Mouse (Mus musculus): ENCODE results near the gene Bzw2. TPM values are rescaled to one million over a fixed set of nuclear protein-coding genes. Genes with fewer than 3 reads are reported as not detected.

Gene Bzw2
- polyA plus RNA-seq, 1 experiment from 2014 or later: 225 TPM

DNA sequence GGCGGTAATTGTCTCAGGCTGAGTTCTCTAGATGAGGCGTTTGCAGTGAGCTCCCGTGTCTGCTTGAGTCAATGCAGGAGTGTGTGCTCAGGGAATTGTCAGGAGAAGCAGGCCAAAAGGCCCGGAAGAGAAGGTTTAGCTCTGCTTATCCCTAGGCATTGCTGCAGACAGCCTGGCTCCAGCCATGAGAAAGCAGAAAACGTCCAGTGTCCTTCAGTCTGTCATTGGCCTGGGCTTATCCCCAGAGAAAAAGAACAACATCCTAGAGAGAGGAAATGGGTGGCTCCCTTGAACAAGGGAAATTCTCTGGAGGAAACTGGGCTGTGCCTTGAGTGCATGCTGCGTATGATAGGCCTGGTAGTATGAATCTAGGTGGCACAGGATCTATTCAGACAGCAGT, 24.7 kb upstream of the Bzw2 start:
- WGBS: 46% methylated on average over 6 of the region's 6 CpGs

DNA sequence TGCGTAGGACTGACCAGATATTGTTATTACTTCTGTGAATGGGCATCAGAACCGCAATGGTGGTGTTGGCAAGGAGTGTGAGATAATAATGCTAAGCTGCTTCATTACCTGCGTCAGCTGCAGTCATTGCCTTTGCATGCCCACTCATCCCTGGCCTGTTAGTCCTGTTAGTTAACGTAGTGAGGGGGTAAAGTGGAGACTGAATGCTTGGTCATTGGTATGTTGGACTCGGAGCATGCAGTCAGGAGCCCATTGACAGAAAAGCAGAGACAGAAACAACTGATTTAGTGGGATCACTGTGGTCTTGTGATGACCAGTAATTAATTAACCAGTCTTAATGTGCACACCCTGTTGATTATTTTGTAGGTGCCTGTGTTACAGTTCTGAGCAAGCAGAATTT, 19.3 kb upstream of the Bzw2 start:
- 92% methylated on average over 5 of the region's 5 CpGs for WGBS
- no peak overlapping the region for H3K27ac ChIP-seq (replicated peaks in 1 of 2; ENCODE audit: control insufficient read depth in 1 of 2, insufficient read depth in 1 of 2, low read depth in 2 of 2, low read length in 2 of 2)
- H3K4me2 ChIP-seq (ENCODE audit: low read length): no peak overlapping the region
- no peaks in the 10 kb centered on the region for H3K9me3 ChIP-seq (ENCODE audit: control insufficient read depth, low read length)
- no peak overlapping the region for H3K4me3 ChIP-seq (ENCODE audit: control insufficient read depth in 1 of 2, insufficient read depth in 1 of 2, low read depth in 1 of 2, low read length in 2 of 2)
- ATAC-seq (ENCODE audit: insufficient number of reproducible peaks, insufficient read depth, low FRiP score, low read depth): no peak
- H3K36me3 ChIP-seq (ENCODE audit: control insufficient read depth, insufficient read depth, low read length): peaks cover 74% of the 10 kb centered on the region
- no peaks in the 10 kb centered on the region; a peak in 1 of 4 replicates for H3K4me1 ChIP-seq (ENCODE audit: control insufficient read depth in 2 of 2, insufficient read depth in 2 of 2, low read length in 2 of 2)
- no peak overlapping the region for H3K9ac ChIP-seq (ENCODE audit: low read length)
- no peaks in the 10 kb centered on the region for H3K27me3 ChIP-seq (ENCODE audit: control insufficient read depth, insufficient read depth, low read length)

More for the DNA sequence above, 24.7 kb upstream of the Bzw2 start:
- H3K9ac ChIP-seq (ENCODE audit: low read length): no peak overlapping the region
- peak; percentile 74 for ATAC-seq (ENCODE audit: insufficient number of reproducible peaks, insufficient read depth, low FRiP score, low read depth)
- H3K4me2 ChIP-seq (ENCODE audit: low read length): no peak overlapping the region
- no peaks in the 10 kb centered on the region for H3K9me3 ChIP-seq (ENCODE audit: control insufficient read depth, low read length)
- H3K4me1 ChIP-seq (ENCODE audit: control insufficient read depth in 2 of 2, insufficient read depth in 2 of 2, low read length in 2 of 2): peaks cover 0 to 3% of the 10 kb centered on the region in 2 experiments; a peak in 1 of 4 replicates
- peak overlapping the region; percentile 12 to 20 for H3K27ac ChIP-seq (replicated peaks in 1 of 2; ENCODE audit: control insufficient read depth in 1 of 2, insufficient read depth in 1 of 2, low read depth in 2 of 2, low read length in 2 of 2)
- H3K27me3 ChIP-seq (ENCODE audit: control insufficient read depth, insufficient read depth, low read length): no peaks in the 10 kb centered on the region
- H3K4me3 ChIP-seq (ENCODE audit: control insufficient read depth in 1 of 2, insufficient read depth in 1 of 2, low read depth in 1 of 2, low read length in 2 of 2): no peak overlapping the region
- H3K36me3 ChIP-seq (ENCODE audit: control insufficient read depth, insufficient read depth, low read length): peaks cover 66% of the 10 kb centered on the region

DNA sequence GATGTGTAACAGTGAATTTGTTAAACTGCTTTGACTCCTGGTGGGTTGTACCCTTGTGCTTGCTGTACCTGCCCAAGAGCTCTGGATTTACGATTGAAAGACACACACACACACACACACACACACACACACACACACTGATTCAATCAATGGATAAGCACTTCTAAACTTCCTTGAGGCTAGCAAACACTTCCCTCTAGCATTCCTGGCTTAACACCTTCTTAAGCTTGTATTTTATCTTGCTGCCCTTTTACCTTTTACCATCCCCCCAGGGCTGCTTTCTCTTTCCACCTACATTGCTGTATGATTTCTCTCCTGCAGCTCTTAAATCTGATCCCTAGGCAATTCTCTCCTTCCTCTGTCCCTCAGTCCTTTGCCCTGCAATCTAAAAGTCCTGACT, 7.4 kb upstream of the Bzw2 start:
- Histone ChIP-seq H3K27ac (replicated peaks in 1 of 2; ENCODE audit: control insufficient read depth in 1 of 2, insufficient read depth in 1 of 2, low read depth in 2 of 2, low read length in 2 of 2) (no peak overlapping the region), H3K27me3 (ENCODE audit: control insufficient read depth, insufficient read depth, low read length) (no peaks in the 10 kb centered on the region), H3K36me3 (ENCODE audit: control insufficient read depth, insufficient read depth, low read length) (peaks cover 16% of the 10 kb centered on the region), H3K4me2 (ENCODE audit: low read length) (no peak overlapping the region), H3K4me1 (ENCODE audit: control insufficient read depth in 2 of 2, insufficient read depth in 2 of 2, low read length in 2 of 2) (peaks cover 7 to 20% of the 10 kb centered on the region in 2 experiments), H3K9ac (ENCODE audit: low read length) (no peak overlapping the region), H3K4me3 (ENCODE audit: control insufficient read depth in 1 of 2, insufficient read depth in 1 of 2, low read depth in 1 of 2, low read length in 2 of 2) (no peak overlapping the region), H3K9me3 (ENCODE audit: control insufficient read depth, low read length) (no peaks in the 10 kb centered on the region)
- no peak for ATAC-seq (ENCODE audit: insufficient number of reproducible peaks, insufficient read depth, low FRiP score, low read depth)
- 61% methylated on average over 1 of the region's 1 CpGs for WGBS

DNA sequence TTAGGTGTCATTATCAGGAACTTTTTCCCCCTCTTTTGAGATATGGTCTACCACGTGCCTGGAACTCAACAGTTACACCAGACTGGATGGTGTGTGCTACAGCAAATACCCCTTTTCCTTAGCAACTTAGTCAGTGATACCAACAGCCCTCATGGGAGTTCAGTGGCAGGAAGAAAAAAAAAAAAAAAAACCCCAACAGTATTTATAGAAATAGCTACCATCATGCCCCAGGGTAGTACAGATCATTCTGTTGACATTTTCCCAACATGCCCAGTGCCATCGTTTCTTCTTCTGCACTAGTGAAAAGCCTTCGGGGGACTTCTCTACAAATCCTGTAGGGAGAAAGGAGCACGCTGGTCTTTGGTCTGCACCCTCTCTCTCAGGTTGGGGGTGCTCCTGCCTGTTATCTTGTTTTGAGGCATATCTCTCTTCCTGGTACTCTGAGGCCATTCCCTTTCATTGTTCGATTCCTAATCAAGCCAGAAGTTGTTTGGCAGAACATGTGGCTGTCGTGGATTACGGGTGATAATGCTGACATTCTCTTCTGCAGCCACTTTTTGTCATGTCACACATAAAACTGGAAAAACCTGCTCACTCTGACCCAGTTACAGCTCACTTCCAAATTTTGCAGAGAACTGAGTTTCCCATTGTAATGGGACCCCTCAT, 6.4 kb upstream of the Bzw2 start:
- Histone ChIP-seq H3K9me3 (ENCODE audit: control insufficient read depth, low read length) (no peaks in the 10 kb centered on the region), H3K36me3 (ENCODE audit: control insufficient read depth, insufficient read depth, low read length) (peaks cover 8% of the 10 kb centered on the region; the same call in 1 of the 2 replicates), H3K27me3 (ENCODE audit: control insufficient read depth, insufficient read depth, low read length) (no peaks in the 10 kb centered on the region), H3K4me1 (ENCODE audit: control insufficient read depth in 2 of 2, insufficient read depth in 2 of 2, low read length in 2 of 2) (peaks cover 7 to 20% of the 10 kb centered on the region in 2 experiments), H3K4me2 (ENCODE audit: low read length) (no peak overlapping the region), H3K27ac (replicated peaks in 1 of 2; ENCODE audit: control insufficient read depth in 1 of 2, insufficient read depth in 1 of 2, low read depth in 2 of 2, low read length in 2 of 2) (no peak overlapping the region), H3K9ac (ENCODE audit: low read length) (no peak overlapping the region), H3K4me3 (ENCODE audit: control insufficient read depth in 1 of 2, insufficient read depth in 1 of 2, low read depth in 1 of 2, low read length in 2 of 2) (no peak overlapping the region)
- 43% methylated on average over 7 of the region's 7 CpGs for WGBS
- ATAC-seq (ENCODE audit: insufficient number of reproducible peaks, insufficient read depth, low FRiP score, low read depth): no peak

DNA sequence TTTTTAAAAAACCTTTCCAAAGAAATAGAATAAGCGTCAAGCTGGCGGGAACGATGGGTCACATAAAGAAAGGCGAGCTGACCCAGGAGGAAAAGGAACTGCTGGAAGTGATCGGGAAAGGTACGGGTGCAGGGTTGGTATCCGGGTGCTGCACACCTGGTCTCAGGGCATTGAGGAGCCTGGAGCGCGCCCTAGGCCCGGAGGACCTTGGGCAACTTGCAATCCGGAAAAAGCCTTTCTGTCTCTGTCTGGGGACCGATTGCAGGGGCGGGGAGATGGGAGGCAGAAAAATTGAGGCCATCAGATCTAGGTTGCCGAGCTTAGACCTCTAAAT, 609 bp downstream of the Bzw2 start:
- H3K27ac ChIP-seq (replicated peaks in 1 of 2; ENCODE audit: control insufficient read depth in 1 of 2, insufficient read depth in 1 of 2, low read depth in 2 of 2, low read length in 2 of 2): peak overlapping the region; percentile 93 to 95
- H3K4me3 ChIP-seq (ENCODE audit: control insufficient read depth in 1 of 2, insufficient read depth in 1 of 2, low read depth in 1 of 2, low read length in 2 of 2): peak overlapping the region; percentile 82 to 86
- H3K4me1 ChIP-seq (ENCODE audit: control insufficient read depth in 2 of 2, insufficient read depth in 2 of 2, low read length in 2 of 2): peaks cover 9 to 30% of the 10 kb centered on the region in 2 experiments
- peak overlapping the region; percentile 89 for H3K9ac ChIP-seq (ENCODE audit: low read length)
- WGBS: under 1% methylated on average over 14 of the region's 14 CpGs
- no peaks in the 10 kb centered on the region for H3K27me3 ChIP-seq (ENCODE audit: control insufficient read depth, insufficient read depth, low read length)
- no peaks in the 10 kb centered on the region for H3K9me3 ChIP-seq (ENCODE audit: control insufficient read depth, low read length)
- 0 out of 2 replicates have a peak, but pooled peaks cover 2% of the 10 kb centered on the region for H3K36me3 ChIP-seq (ENCODE audit: control insufficient read depth, insufficient read depth, low read length)
- no peak; the same call in 1 of the 2 replicates for ATAC-seq (ENCODE audit: insufficient number of reproducible peaks, insufficient read depth, low FRiP score, low read depth)
- peak overlapping the region; percentile 79 for H3K4me2 ChIP-seq (ENCODE audit: low read length)

DNA sequence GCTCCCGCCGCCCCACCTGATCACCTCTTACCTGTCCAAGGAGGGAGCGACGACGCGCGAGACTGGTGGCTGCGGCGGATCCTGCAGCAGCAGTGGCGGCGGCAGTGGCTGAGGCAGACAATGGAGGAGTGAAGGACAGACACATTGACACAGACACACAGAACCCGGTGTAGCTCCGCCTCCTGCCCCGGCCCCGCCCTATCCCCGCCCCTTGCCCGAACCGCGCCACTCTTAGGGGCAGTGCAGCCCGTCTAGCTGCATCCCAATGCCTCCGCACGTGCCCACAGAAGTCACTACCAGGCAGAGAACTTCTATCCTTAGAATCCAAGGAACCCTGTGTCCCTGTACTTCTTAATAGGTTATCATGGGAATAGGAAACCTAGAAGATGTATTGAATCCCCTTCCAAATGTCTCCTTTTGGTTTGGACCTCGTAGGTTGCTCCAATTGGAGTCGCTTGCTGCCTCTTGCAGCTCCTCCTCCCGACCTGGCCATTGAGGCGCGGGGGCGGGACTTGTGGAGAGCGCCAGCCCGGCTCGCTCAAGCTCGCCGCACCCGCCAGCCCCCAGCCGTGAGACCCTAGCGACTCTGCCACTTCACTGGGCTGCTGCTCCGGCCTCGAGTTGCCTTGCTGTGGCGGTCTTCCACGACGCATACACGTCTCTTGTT, 1.1 kb downstream of the Bzw2 start, which contains the start of gene Ankmy2:
Gene Ankmy2 (plus strand): TSS at position 478 of the 667 bp plus-strand sequence.
- Histone ChIP-seq H3K4me2 (ENCODE audit: low read length) (peak within 1 kb of the TSS; percentile 79), H3K4me3 (ENCODE audit: control insufficient read depth in 1 of 2, insufficient read depth in 1 of 2, low read depth in 1 of 2, low read length in 2 of 2) (peak within 1 kb of the TSS; percentile 82 to 91), H3K27me3 (ENCODE audit: control insufficient read depth, insufficient read depth, low read length) (no peaks in the 10 kb centered on the region), H3K4me1 (ENCODE audit: control insufficient read depth in 2 of 2, insufficient read depth in 2 of 2, low read length in 2 of 2) (peaks cover 9 to 30% of the 10 kb centered on the region in 2 experiments), H3K36me3 (ENCODE audit: control insufficient read depth, insufficient read depth, low read length) (no peaks in the 10 kb centered on the region), H3K9me3 (ENCODE audit: control insufficient read depth, low read length) (no peaks in the 10 kb centered on the region), H3K9ac (ENCODE audit: low read length) (peak within 1 kb of the TSS; percentile 89), H3K27ac (replicated peaks in 1 of 2; ENCODE audit: control insufficient read depth in 1 of 2, insufficient read depth in 1 of 2, low read depth in 2 of 2, low read length in 2 of 2) (peak within 1 kb of the TSS; percentile 93 to 95)
- ATAC-seq (ENCODE audit: insufficient number of reproducible peaks, insufficient read depth, low FRiP score, low read depth): peak; percentile 97
- under 1% methylated on average over 41 of the region's 42 CpGs for WGBS

DNA sequence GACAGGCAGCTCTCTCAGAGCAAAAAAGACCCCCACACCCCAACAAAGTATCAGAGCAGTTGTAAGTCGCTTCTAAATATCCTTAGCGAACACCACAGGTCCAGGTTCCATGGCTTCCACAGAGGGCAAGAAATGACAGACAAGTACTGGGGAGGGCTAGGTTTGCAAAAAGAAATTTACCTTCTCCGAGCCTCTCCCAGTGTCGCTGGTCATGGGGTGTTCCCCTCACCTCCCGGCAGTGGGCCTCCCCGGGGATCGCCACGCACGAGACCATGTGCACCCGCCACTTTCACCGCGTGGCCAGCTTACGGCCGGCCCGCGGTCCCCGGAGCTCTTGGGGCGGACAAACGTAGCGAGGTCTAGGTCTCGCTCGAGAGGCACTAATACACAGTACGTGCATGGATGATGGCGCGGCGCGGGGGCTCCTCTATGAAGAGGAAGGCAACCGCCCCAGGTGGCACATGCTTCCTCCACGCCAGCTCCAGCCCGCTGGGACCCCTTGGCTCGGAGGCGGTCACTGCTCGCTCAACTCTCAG, 1.7 kb downstream of the Bzw2 start:
- H3K4me1 ChIP-seq (ENCODE audit: control insufficient read depth in 2 of 2, insufficient read depth in 2 of 2, low read length in 2 of 2): peaks cover 9 to 32% of the 10 kb centered on the region in 2 experiments
- no peaks in the 10 kb centered on the region for H3K9me3 ChIP-seq (ENCODE audit: control insufficient read depth, low read length)
- 0% methylated on average over 33 of the region's 33 CpGs for WGBS
- peak overlapping the region; percentile 89 for H3K9ac ChIP-seq (ENCODE audit: low read length)
- peak; percentile 28 for ATAC-seq (ENCODE audit: insufficient number of reproducible peaks, insufficient read depth, low FRiP score, low read depth)
- peak overlapping the region; percentile 82 to 91 for H3K4me3 ChIP-seq (ENCODE audit: control insufficient read depth in 1 of 2, insufficient read depth in 1 of 2, low read depth in 1 of 2, low read length in 2 of 2)
- H3K27me3 ChIP-seq (ENCODE audit: control insufficient read depth, insufficient read depth, low read length): no peaks in the 10 kb centered on the region
- H3K36me3 ChIP-seq (ENCODE audit: control insufficient read depth, insufficient read depth, low read length): no peaks in the 10 kb centered on the region
- H3K27ac ChIP-seq (replicated peaks in 1 of 2; ENCODE audit: control insufficient read depth in 1 of 2, insufficient read depth in 1 of 2, low read depth in 2 of 2, low read length in 2 of 2): peak overlapping the region; percentile 84 to 93
- peak overlapping the region; percentile 79 for H3K4me2 ChIP-seq (ENCODE audit: low read length)

Measured in heart, embryonic 14.5 days (tissue).